Mouse (Mus musculus): ENCODE measurements around the gene Pgm2l1. TPM values are rescaled to one million over a fixed set of nuclear protein-coding genes. Genes with fewer than 3 reads are reported as not detected.

The Pgm2l1 gene
- total and polyA plus RNA-seq, 3 experiments, result 5.7 to 10.5 TPM; not detected in 1

GRCm38 (mm10) chr7:100296699-100297098 lies 69.5 kb downstream of the Pgm2l1 start:
- no peak for DNase-seq (ENCODE audit: low read depth, low spot score)
- H3K36me3 ChIP-seq (ENCODE audit: control insufficient read depth in 1 of 2, insufficient read depth in 2 of 2, low read length in 2 of 2), result no peaks in the 10 kb centered on the region
- H3K4me1 ChIP-seq (ENCODE audit: control insufficient read depth in 1 of 2, insufficient read depth in 2 of 2, low read length in 2 of 2), result no peaks in the 10 kb centered on the region
- no peak overlapping the region for H3K27ac ChIP-seq (ENCODE audit: control insufficient read depth, low read depth, low read length)
- no peak overlapping the region for H3K4me3 ChIP-seq (ENCODE audit: control insufficient read depth in 1 of 2, insufficient read depth in 1 of 2, low read depth in 2 of 2, low read length in 2 of 2)
- H3K9ac ChIP-seq (ENCODE audit: control insufficient read depth, low read depth, low read length, poor library complexity, severe bottlenecking), result no peak overlapping the region
- no peaks in the 10 kb centered on the region; a peak in 1 of 4 replicates for H3K27me3 ChIP-seq (ENCODE audit: control insufficient read depth in 1 of 2, insufficient read depth in 2 of 2, low read length in 2 of 2)
- TF ChIP-seq EP300 (IDR thresholded peaks at IDR 0.05; ENCODE audit: low read depth in 1 of 2, low read length in 2 of 2), result no peak
- TF ChIP-seq RAD21 (IDR thresholded peaks at IDR 0.05; ENCODE audit: low read depth, low read length), result no peak
- TF ChIP-seq E2F4 (IDR thresholded peaks at IDR 0.05; ENCODE audit: borderline replicate concordance, low read depth, low read length), result no peak
- TF ChIP-seq ZMIZ1 (IDR thresholded peaks at IDR 0.05; ENCODE audit: low read depth, low read length), result no peak
- no peak for TF ChIP-seq SIN3A (IDR thresholded peaks at IDR 0.05; ENCODE audit: low read length)
- TF ChIP-seq TCF12 (IDR thresholded peaks at IDR 0.05; ENCODE audit: low read depth, low read length), result no peak
- H3K79me2 ChIP-seq (ENCODE audit: control insufficient read depth, insufficient read depth, low read length, poor library complexity), result no peaks in the 10 kb centered on the region
- no peaks in the 10 kb centered on the region for H3K9me3 ChIP-seq (replicated peaks; ENCODE audit: insufficient read depth, low read length)

DNA sequence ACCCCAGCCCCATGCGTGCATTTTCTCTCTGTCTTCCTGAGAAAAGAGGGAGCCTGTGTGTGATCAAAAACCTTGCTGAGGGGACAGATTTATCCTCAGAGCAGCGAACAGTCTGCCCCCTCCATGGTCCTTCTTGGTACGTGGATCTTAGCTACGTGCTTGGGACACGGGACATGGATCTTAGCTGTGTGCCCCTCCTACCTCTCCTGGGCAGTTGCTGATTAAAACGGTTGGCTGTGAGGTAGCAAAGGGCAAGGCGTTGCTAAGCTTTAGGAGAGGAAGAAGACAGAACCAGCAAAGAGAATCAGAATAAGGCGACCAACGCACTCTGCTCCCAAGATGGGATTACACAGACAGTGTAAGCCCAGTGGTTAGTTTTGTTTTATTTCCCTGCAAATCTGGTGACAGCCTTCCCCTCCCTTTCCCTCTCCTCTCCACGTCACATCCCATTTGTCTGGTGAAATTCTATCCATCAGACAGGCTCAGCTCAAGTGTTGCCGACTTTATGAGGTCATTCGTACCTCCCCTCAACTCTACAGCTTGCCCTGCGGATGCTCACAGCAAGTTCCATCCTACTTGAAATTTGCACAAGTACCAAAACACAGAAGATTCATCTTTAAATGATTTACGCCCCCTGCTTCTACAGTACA lies 71.8 kb downstream of the Pgm2l1 start:
- Histone ChIP-seq H3K36me3 (ENCODE audit: control insufficient read depth in 1 of 2, insufficient read depth in 2 of 2, low read length in 2 of 2) (no peaks in the 10 kb centered on the region), H3K9me3 (replicated peaks; ENCODE audit: insufficient read depth, low read length) (no peaks in the 10 kb centered on the region), H3K27ac (ENCODE audit: control insufficient read depth, low read depth, low read length) (no peak overlapping the region), H3K4me1 (ENCODE audit: control insufficient read depth in 1 of 2, insufficient read depth in 2 of 2, low read length in 2 of 2) (no peaks in the 10 kb centered on the region), H3K79me2 (ENCODE audit: control insufficient read depth, insufficient read depth, low read length, poor library complexity) (no peaks in the 10 kb centered on the region), H3K9ac (ENCODE audit: control insufficient read depth, low read depth, low read length, poor library complexity, severe bottlenecking) (no peak overlapping the region), H3K27me3 (ENCODE audit: control insufficient read depth in 1 of 2, insufficient read depth in 2 of 2, low read length in 2 of 2) (no peaks in the 10 kb centered on the region; a peak in 1 of 4 replicates), H3K4me3 (ENCODE audit: control insufficient read depth in 1 of 2, insufficient read depth in 1 of 2, low read depth in 2 of 2, low read length in 2 of 2) (no peak overlapping the region)
- TF ChIP-seq GABPA (IDR thresholded peaks at IDR 0.05; ENCODE audit: low read depth, low read length) (no peak), HCFC1 (IDR thresholded peaks at IDR 0.05; ENCODE audit: low read depth, low read length) (no peak), TAL1 (IDR thresholded peaks at IDR 0.05; ENCODE audit: low read length) (no peak), USF2 (IDR thresholded peaks at IDR 0.05; ENCODE audit: borderline replicate concordance in 1 of 2, insufficient read depth in 1 of 2, low read depth in 1 of 2, low read length in 2 of 2) (no peak), RAD21 (IDR thresholded peaks at IDR 0.05; ENCODE audit: low read depth, low read length) (no peak), ZC3H11A (IDR thresholded peaks at IDR 0.05; ENCODE audit: low read depth, low read length) (no peak), MYB (IDR thresholded peaks at IDR 0.05; ENCODE audit: low read depth, low read length) (no peak), MAFK (IDR thresholded peaks at IDR 0.05; ENCODE audit: borderline replicate concordance, low read depth, low read length) (no peak), POLR2AphosphoS2 (IDR thresholded peaks at IDR 0.05; ENCODE audit: low read length) (no peak), MEF2A (IDR thresholded peaks at IDR 0.05; ENCODE audit: extremely low read depth, insufficient replicate concordance, low read depth, low read length, poor library complexity, severe bottlenecking) (no peak), UBTF (IDR thresholded peaks at IDR 0.05; ENCODE audit: borderline replicate concordance, insufficient read depth, low read depth, low read length) (no peak), MXI1 (IDR thresholded peaks at IDR 0.05; ENCODE audit: low read depth, low read length) (no peak), MYC (IDR thresholded peaks at IDR 0.05; ENCODE audit: low read depth, low read length) (no peak), USF1 (IDR thresholded peaks at IDR 0.05; ENCODE audit: low read depth, low read length) (no peak)
- no peak for DNase-seq (ENCODE audit: low read depth, low spot score)

Measured in MEL (cell line).